20 mouse cellular contexts compared by ENCODE assay signal in genomic region chr14:49592667-49593066, GRCm38 (mm10).
A peak's percentile ranks its signal among the peaks of the same experiment; 100 is the strongest.
DNase-seq lines count a peak whose midpoint lies in the region; ATAC-seq and TF ChIP-seq lines count a peak whose summit lies in the region.
"Had no signal": no experiment of that assay in that cellular context is flagged by ENCODE, and none has a peak within 500 bp of the region (broad histone marks: within the 10 kb centered on the region; RNA-seq: fewer than 3 reads in every experiment).

No protein-coding gene starts in this region.

- no peak for TF ChIP-seq POLR2A in lung, adult 2 months (IDR thresholded peaks at IDR 0.05; ENCODE audit: borderline replicate concordance, extremely low read depth, low read depth, low read length)
- no peak for TF ChIP-seq POLR2A in CH12.LX (IDR thresholded peaks at IDR 0.05; ENCODE audit: low read depth, low read length)

- peak; percentile 81; the same call in 1 of the 2 replicates for ATAC-seq in lung, embryonic 14.5 days (ENCODE audit: insufficient read depth)
- peak; percentile 83 for ATAC-seq in lung, embryonic 16.5 days (ENCODE audit: low read depth)
- ATAC-seq: CD4-positive, CD25-positive, alpha-beta regulatory T cell, adult 4 months; forebrain, embryonic 13.5 days; forebrain, embryonic 15.5 days; forebrain, postnatal 0 days had no signal

- dilution Hi-C loops in CH12.LX (cut with MboI; ENCODE audit: extremely low pct_ligation_motif_present, extremely low pct_unique_long_range_greater_than_20kb, low sequenced_read_pairs) = no loop called here

- no peaks in the 10 kb centered on the region for H3K36me3 ChIP-seq in lung, embryonic 14.5 days (ENCODE audit: insufficient read depth)
- no peaks in the 10 kb centered on the region for H3K36me3 ChIP-seq in lung, embryonic 16.5 days (ENCODE audit: control insufficient read depth, insufficient read depth, low read length)
- H3K36me3 ChIP-seq in CH12.LX (replicated peaks in 1 of 2; ENCODE audit: control insufficient read depth in 1 of 2, insufficient read depth in 1 of 2, low read length in 1 of 2) = no peaks in the 10 kb centered on the region
- H3K36me3 ChIP-seq: embryonic facial prominence, embryonic 10.5 days; embryonic facial prominence, embryonic 12.5 days; forebrain, embryonic 15.5 days had no signal

- H3K27ac ChIP-seq in lung, embryonic 14.5 days (ENCODE audit: low read depth) = peak overlapping the region; percentile 54; the same call in 1 of the 2 replicates
- peak overlapping the region; percentile 21; the same call in 1 of the 2 replicates for H3K27ac ChIP-seq in lung, embryonic 16.5 days (ENCODE audit: low read length)
- H3K27ac ChIP-seq in CH12.LX (ENCODE audit: insufficient read depth, low read depth) = no peak overlapping the region
- H3K27ac ChIP-seq: embryonic facial prominence, embryonic 10.5 days; embryonic facial prominence, embryonic 12.5 days; forebrain, embryonic 13.5 days; forebrain, embryonic 15.5 days had no signal

- H3K4me2 ChIP-seq in lung, embryonic 14.5 days = no peak overlapping the region
- no peak overlapping the region for H3K4me2 ChIP-seq in lung, embryonic 16.5 days (ENCODE audit: low read depth, low read length)
- H3K4me2 ChIP-seq in CH12.LX (ENCODE audit: insufficient read depth, low read depth, poor library complexity, severe bottlenecking) = no peak overlapping the region
- H3K4me2 ChIP-seq: embryonic facial prominence, embryonic 12.5 days; forebrain, embryonic 13.5 days; forebrain, embryonic 15.5 days had no signal

- no peaks in the 10 kb centered on the region for H3K4me1 ChIP-seq in lung, embryonic 14.5 days (ENCODE audit: insufficient read depth)
- H3K4me1 ChIP-seq in lung, adult 2 months (ENCODE audit: control insufficient read depth, insufficient read depth, low read length) = no peaks in the 10 kb centered on the region
- H3K4me1 ChIP-seq in lung, embryonic 16.5 days (replicated peaks; ENCODE audit: control insufficient read depth, insufficient read depth, low read length) = no peaks in the 10 kb centered on the region
- H3K4me1 ChIP-seq in CH12.LX (ENCODE audit: control insufficient read depth in 1 of 2, insufficient read depth in 2 of 2) = peaks cover 0 to 4% of the 10 kb centered on the region in 2 experiments; a peak in 1 of 4 replicates
- H3K4me1 ChIP-seq: embryonic facial prominence, embryonic 10.5 days; embryonic facial prominence, embryonic 12.5 days; forebrain, embryonic 13.5 days; forebrain, embryonic 15.5 days had no signal

- WGBS in lung, embryonic 14.5 days = 47% methylated on average over 3 of the region's 3 CpGs
- 41% methylated on average over 3 of the region's 3 CpGs for WGBS in lung, adult 2 months
- 38% methylated on average over 3 of the region's 3 CpGs for WGBS in lung, embryonic 16.5 days

- in situ Hi-C loops in CH12.LX (cut with MboI; ENCODE audit: low pct_ligation_motif_present, low pct_unique_long_range_greater_than_20kb, low sequenced_read_pairs) = no loop called here

- no peak overlapping the region for H3K9ac ChIP-seq in lung, embryonic 14.5 days
- H3K9ac ChIP-seq in lung, embryonic 16.5 days (ENCODE audit: low read length) = no peak overlapping the region
- no peak overlapping the region for H3K9ac ChIP-seq in CH12.LX (ENCODE audit: insufficient read depth, low read depth)
- H3K9ac ChIP-seq: embryonic facial prominence, embryonic 12.5 days; forebrain, embryonic 13.5 days; forebrain, embryonic 15.5 days; forebrain, postnatal 0 days had no signal

- TF ChIP-seq EP300 in CH12.LX (IDR thresholded peaks at IDR 0.05; ENCODE audit: low read length) = no peak

- no peak for TF ChIP-seq CTCF in lung, embryonic 14.5 days (IDR thresholded peaks at IDR 0.05; ENCODE audit: low read depth)
- no peak for TF ChIP-seq CTCF in lung, adult 2 months (IDR thresholded peaks at IDR 0.05; ENCODE audit: insufficient read depth, low read length)
- TF ChIP-seq CTCF in CH12.LX (conservative IDR thresholded peaks at IDR 0.05 in 1 of 2, IDR thresholded peaks at IDR 0.05 in 1 of 2; ENCODE audit: low read depth in 2 of 2, low read length in 2 of 2) = no peak

- H3K79me2 ChIP-seq in CH12.LX (replicated peaks; ENCODE audit: control insufficient read depth, extremely low read depth, insufficient read depth, poor library complexity, severe bottlenecking) = no peaks in the 10 kb centered on the region

- no peaks in the 10 kb centered on the region for H3K27me3 ChIP-seq in lung, embryonic 14.5 days (ENCODE audit: insufficient read depth, low read length)
- no peaks in the 10 kb centered on the region for H3K27me3 ChIP-seq in lung, embryonic 16.5 days (ENCODE audit: control insufficient read depth, insufficient read depth, low read depth, low read length)
- no peaks in the 10 kb centered on the region for H3K27me3 ChIP-seq in CH12.LX (replicated peaks)
- H3K27me3 ChIP-seq: embryonic facial prominence, embryonic 12.5 days; forebrain, embryonic 13.5 days; forebrain, embryonic 15.5 days had no signal

- no peak overlapping the region for H3K4me3 ChIP-seq in lung, embryonic 14.5 days (ENCODE audit: low read depth, low read length)
- no peak overlapping the region for H3K4me3 ChIP-seq in lung, adult 2 months (replicated peaks; ENCODE audit: extremely low read depth, low read depth, low read length)
- no peak overlapping the region for H3K4me3 ChIP-seq in lung, embryonic 16.5 days (ENCODE audit: low read length)
- no peak overlapping the region for H3K4me3 ChIP-seq in CH12.LX (replicated peaks in 1 of 3; ENCODE audit: low read depth in 2 of 3, low read length in 2 of 3, poor library complexity in 1 of 3)
- H3K4me3 ChIP-seq: embryonic facial prominence, embryonic 10.5 days; embryonic facial prominence, embryonic 12.5 days; forebrain, embryonic 13.5 days; forebrain, embryonic 15.5 days had no signal

- DNase-seq in lung, embryonic 14.5 days = peak; percentile 55
- no peak for DNase-seq in lung, adult 2 months
- no peak for DNase-seq in lung, postnatal 25 days (ENCODE audit: low spot score)
- DNase-seq in CH12.LX (ENCODE audit: extremely low read depth) = peak; percentile 2
- DNase-seq: adrenal gland, adult 2 months; adrenal gland, postnatal 10 days; adrenal gland, postnatal 25 days; B cell, adult 2 months; cerebellum, adult 11-12 months; cerebellum, adult 2 months; cerebellum, adult 9-10 months; cerebellum, postnatal 10 days; cerebellum, postnatal 25 days; forebrain, postnatal 0 days had no signal

- no peaks in the 10 kb centered on the region for H3K9me3 ChIP-seq in lung, embryonic 14.5 days (ENCODE audit: low read depth, low read length)
- H3K9me3 ChIP-seq in lung, embryonic 16.5 days (ENCODE audit: control insufficient read depth, low read length) = no peaks in the 10 kb centered on the region
- no peaks in the 10 kb centered on the region for H3K9me3 ChIP-seq in CH12.LX (replicated peaks; ENCODE audit: low read length)
- H3K9me3 ChIP-seq: embryonic facial prominence, embryonic 10.5 days; embryonic facial prominence, embryonic 12.5 days; forebrain, embryonic 13.5 days; forebrain, embryonic 15.5 days had no signal

- no peak for TF ChIP-seq RAD21 in CH12.LX (IDR thresholded peaks at IDR 0.05; ENCODE audit: low read depth, low read length)

TF ChIP-seq in CH12.LX, 34 proteins besides CTCF, POLR2A, EP300 and RAD21:
- TF ChIP-seq GABPA (IDR thresholded peaks at IDR 0.05; ENCODE audit: insufficient replicate concordance, low read depth, low read length) (no peak), MAX (IDR thresholded peaks at IDR 0.05; ENCODE audit: low read length) (no peak), ETS1 (conservative IDR thresholded peaks at IDR 0.05; ENCODE audit: low read depth, low read length) (no peak), JUN (IDR thresholded peaks at IDR 0.05; ENCODE audit: insufficient read depth, low read depth, low read length) (no peak), CHD2 (IDR thresholded peaks at IDR 0.05; ENCODE audit: low read length) (no peak), PAX5 (IDR thresholded peaks at IDR 0.05; ENCODE audit: low read length) (no peak), BHLHE40 (IDR thresholded peaks at IDR 0.05; ENCODE audit: low read depth, low read length) (no peak), MAZ (IDR thresholded peaks at IDR 0.05; ENCODE audit: low read depth, low read length) (no peak), MXI1 (IDR thresholded peaks at IDR 0.05; ENCODE audit: low read depth, low read length) (no peak), ZMIZ1 (IDR thresholded peaks at IDR 0.05; ENCODE audit: low read depth, low read length) (no peak), KAT2A (IDR thresholded peaks at IDR 0.05; ENCODE audit: insufficient replicate concordance, low read length) (no peak), SMC3 (IDR thresholded peaks at IDR 0.05; ENCODE audit: low read depth, low read length) (no peak), RCOR1 (conservative IDR thresholded peaks at IDR 0.05; ENCODE audit: low read depth, low read length) (no peak), NRF1 (IDR thresholded peaks at IDR 0.05; ENCODE audit: low read depth, low read length) (no peak), ZC3H11A (IDR thresholded peaks at IDR 0.05; ENCODE audit: low read depth, low read length) (no peak)

Comparison
In these comparisons a context has a peak if more than half of its experiments do, and no peak if none do; other contexts are left out.
1. DNase-seq: peak in lung, embryonic 14.5 days (single experiment) and CH12.LX (single experiment); none in lung, adult 2 months (single experiment) and lung, postnatal 25 days (single experiment).